Mouse (Mus musculus) intestine, embryonic 16.5 days (tissue): ENCODE measurements around the gene Mindy4b-ps. TPM values are rescaled to one million over a fixed set of nuclear protein-coding genes. Genes with fewer than 3 reads are reported as not detected.

Source experiments
- ATAC-seq: fragments of 200-750 bp; cut with Nextera tagmentation; 2 replicates; pipeline ENCODE4 v1.8.0; 2017; ENCODE audit warnings: moderate TSS enrichment, moderate library complexity
- H3K27ac ChIP-seq: fragments of 300-500 bp; sonication (generic); 2 replicates; pipeline ENCODE4 v1.5.1; 2014; ENCODE audit warnings: mild to moderate bottlenecking, low read length
- H3K27me3 ChIP-seq: fragments of 300-500 bp; sonication (generic); replicated peaks from 2 replicates; pipeline ENCODE4 v1.6.1; 2014; ENCODE audit warnings: low read length, control low read depth, mixed read lengths; ENCODE audit not compliant: control insufficient read depth, insufficient read depth
- H3K36me3 ChIP-seq: fragments of 300-500 bp; sonication (generic); 2 replicates; pipeline ENCODE4 v1.6.1; 2014; ENCODE audit warnings: low read length, control low read depth; ENCODE audit not compliant: control insufficient read depth, insufficient read depth
- H3K4me1 ChIP-seq: fragments of 300-500 bp; sonication (generic); 2 replicates; pipeline ENCODE4 v1.6.1; 2014; ENCODE audit warnings: low read length, control low read depth, mixed read lengths; ENCODE audit not compliant: control insufficient read depth, insufficient read depth
- H3K4me2 ChIP-seq: fragments of 300-500 bp; sonication (generic); 2 replicates; pipeline ENCODE4 v1.6.1; 2014; ENCODE audit warnings: low read depth, low read length, control low read depth
- H3K4me3 ChIP-seq: fragments of 300-500 bp; sonication (generic); 2 replicates; pipeline ENCODE4 v1.5.1; 2014; ENCODE audit warnings: mild to moderate bottlenecking, low read length
- H3K9ac ChIP-seq: fragments of 300-500 bp; sonication (generic); 2 replicates; pipeline ENCODE4 v1.6.1; 2014; ENCODE audit warnings: low read depth, low read length
- H3K9me3 ChIP-seq: fragments of 300-500 bp; sonication (generic); 2 replicates; pipeline ENCODE4 v1.6.1; 2016; ENCODE audit warnings: low read length, control low read depth; ENCODE audit not compliant: control insufficient read depth
- WGBS: fragments of 180-500 bp; shearing (Covaris S2); extraction: QIAGEN DNeasy Blood & Tissue Kit; methylation state at CpG from one replicate; pipeline ENCODE4 v1.1.7; 2014; 5-methylcytosine and 5-hydroxymethylcytosine counted together
- polyA plus RNA-seq: library from polyadenylated mRNA; unstranded; fragments of >200 nt; fragmentation: Nextera tagmentation; extraction: Ambion mirVana; gene quantifications from 2 replicates; pipeline ENCODE4 v1.2.1, GENCODE M21; 2015

Gene Mindy4b-ps
- polyA plus RNA-seq, 1 experiment from 2014 or later, result not detected

DNA sequence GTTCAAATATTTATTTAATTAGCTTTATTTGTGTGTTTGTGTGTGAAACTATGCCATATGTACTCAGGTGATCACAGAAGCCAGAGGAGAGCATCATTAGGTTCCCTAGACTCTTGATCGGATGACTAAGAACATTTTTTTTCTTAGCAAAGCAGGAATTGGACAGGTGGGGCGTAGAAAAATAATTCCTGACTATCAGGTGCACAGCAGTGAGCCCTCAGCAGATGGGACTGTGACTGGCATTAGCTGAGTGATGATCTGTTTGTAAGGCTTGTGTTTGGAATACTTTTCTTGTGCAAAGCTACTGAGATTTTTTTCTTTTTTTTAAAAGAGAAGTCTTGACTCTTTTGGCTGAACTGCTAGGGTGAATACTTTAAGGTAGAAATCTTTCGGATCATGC lies 67.8 kb downstream of the Mindy4b-ps start:
- H3K36me3 ChIP-seq, result no peaks in the 10 kb centered on the region
- H3K9me3 ChIP-seq, result no peaks in the 10 kb centered on the region
- H3K27me3 ChIP-seq, result no peaks in the 10 kb centered on the region
- no peak overlapping the region for H3K9ac ChIP-seq
- no peak overlapping the region for H3K27ac ChIP-seq
- WGBS, result 84% methylated on average over 3 of the region's 3 CpGs
- no peaks in the 10 kb centered on the region for H3K4me1 ChIP-seq
- no peak overlapping the region for H3K4me2 ChIP-seq
- no peak overlapping the region for H3K4me3 ChIP-seq
- no peak for ATAC-seq

DNA sequence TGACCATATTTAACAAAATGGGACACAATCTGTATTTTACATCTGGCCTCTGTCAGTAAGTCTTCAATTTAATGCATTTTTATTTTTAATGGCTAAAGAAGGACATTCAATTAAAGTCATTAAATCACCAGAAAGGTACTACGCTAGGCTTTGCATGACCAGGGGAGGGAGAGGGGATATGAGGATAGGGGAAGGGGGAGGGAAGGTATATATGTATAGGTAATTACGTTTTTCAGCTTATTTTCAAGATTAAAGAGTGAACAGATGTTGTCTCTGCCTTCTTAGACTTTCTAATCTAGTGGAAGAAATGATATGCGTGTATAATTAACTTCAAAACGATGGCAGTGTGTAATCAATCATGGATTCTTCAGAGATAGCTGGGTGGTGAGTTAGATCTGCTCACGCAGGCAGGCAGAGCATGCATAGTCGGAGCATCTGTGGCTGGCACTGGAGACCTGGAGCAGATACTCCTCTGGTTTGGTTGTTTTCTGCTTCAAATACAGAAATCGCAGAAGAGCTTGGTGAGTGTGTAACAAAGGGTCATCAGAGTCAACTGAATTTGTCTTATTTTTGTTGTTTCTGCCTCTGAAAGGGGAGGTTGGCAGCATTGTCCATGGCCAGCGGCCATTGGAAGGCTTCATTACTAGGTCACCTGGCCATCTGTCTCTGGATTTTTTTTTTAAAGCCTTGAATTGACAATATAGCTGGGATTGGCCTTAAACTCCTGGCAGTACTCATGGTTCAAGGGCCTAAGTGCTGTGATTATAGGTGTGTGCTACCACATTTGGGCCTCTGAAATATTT lies 70.1 kb downstream of the Mindy4b-ps start:
- no peaks in the 10 kb centered on the region for H3K27me3 ChIP-seq
- H3K4me3 ChIP-seq, result no peak overlapping the region
- no peak overlapping the region for H3K27ac ChIP-seq
- H3K36me3 ChIP-seq, result no peaks in the 10 kb centered on the region
- H3K9me3 ChIP-seq, result no peaks in the 10 kb centered on the region
- no peak for ATAC-seq
- no peak overlapping the region for H3K9ac ChIP-seq
- H3K4me2 ChIP-seq, result no peak overlapping the region
- no peaks in the 10 kb centered on the region for H3K4me1 ChIP-seq
- WGBS, result 70% methylated on average over 8 of the region's 8 CpGs

DNA sequence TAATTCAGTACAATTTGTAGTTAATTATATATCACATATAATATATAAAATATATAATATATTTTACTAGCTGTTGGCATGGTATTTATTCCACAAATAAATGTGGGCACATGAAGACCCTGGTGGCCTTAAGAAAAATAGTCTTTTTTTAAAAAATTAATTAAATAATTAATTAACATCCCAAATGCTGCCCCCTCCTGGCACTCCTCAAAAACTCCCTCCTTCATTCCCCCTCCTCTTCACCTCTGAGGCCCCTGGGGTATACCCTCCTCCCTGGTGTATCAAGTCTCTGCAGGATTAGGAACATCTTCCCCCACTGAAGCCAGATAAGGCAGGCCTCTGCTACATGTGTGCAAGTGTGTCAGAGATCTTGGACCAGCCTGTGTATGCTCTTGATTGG lies 73.4 kb downstream of the Mindy4b-ps start:
- no peak overlapping the region for H3K27ac ChIP-seq
- H3K4me1 ChIP-seq, result no peaks in the 10 kb centered on the region
- no peak overlapping the region for H3K9ac ChIP-seq
- no peak overlapping the region for H3K4me3 ChIP-seq
- H3K27me3 ChIP-seq, result no peaks in the 10 kb centered on the region
- no peak for ATAC-seq
- no peak overlapping the region for H3K4me2 ChIP-seq
- H3K9me3 ChIP-seq, result no peaks in the 10 kb centered on the region
- H3K36me3 ChIP-seq, result no peaks in the 10 kb centered on the region

DNA sequence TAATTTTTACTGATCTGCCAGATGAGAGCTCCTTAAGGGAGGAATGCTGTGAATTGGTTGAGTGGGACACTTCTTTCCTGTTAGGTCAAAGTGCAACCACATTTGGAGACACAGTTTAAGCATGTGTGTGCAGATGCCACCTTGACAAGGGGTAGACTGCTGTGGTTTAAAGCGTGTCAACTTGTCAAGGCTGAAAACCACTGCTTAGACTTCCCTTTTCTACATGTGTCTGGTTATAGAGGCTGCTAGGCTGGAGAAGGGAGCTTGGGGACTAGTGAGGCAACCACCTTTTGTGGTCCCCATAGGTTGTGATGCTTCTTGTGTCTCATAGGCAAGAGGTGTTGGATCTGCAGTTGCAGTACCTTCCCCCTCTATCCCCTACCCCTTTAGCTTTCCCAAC lies 74.2 kb downstream of the Mindy4b-ps start:
- H3K4me1 ChIP-seq, result no peaks in the 10 kb centered on the region
- no peak for ATAC-seq
- no peak overlapping the region for H3K4me3 ChIP-seq
- H3K4me2 ChIP-seq, result no peak overlapping the region
- H3K9ac ChIP-seq, result no peak overlapping the region
- WGBS, result 81% methylated on average over 1 of the region's 1 CpGs
- no peaks in the 10 kb centered on the region for H3K36me3 ChIP-seq
- no peak overlapping the region for H3K27ac ChIP-seq
- no peaks in the 10 kb centered on the region for H3K27me3 ChIP-seq
- no peaks in the 10 kb centered on the region for H3K9me3 ChIP-seq

DNA sequence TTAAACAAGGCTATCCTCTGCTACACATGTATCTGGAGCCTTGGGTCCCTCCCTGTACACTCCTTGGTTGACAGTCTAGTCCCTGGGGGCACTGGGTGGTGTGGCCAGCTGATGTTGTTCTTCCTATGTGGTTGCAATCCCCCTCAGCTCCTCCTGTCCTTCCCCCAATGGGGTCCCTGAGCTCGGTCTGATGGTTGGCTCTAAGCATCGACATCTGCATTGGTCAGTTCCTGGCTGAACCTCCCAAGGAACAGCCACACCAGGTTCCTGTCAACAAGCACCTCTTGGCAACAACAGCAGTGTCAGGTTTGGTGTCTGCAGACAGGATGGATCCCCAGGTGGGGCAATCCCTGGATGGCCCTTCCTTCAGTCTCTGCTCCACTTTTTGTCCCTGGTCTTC lies 82.6 kb downstream of the Mindy4b-ps start:
- Histone ChIP-seq H3K4me3 (no peak overlapping the region), H3K36me3 (no peaks in the 10 kb centered on the region), H3K27ac (no peak overlapping the region), H3K9me3 (no peaks in the 10 kb centered on the region), H3K4me1 (no peaks in the 10 kb centered on the region), H3K9ac (no peak overlapping the region), H3K27me3 (no peaks in the 10 kb centered on the region), H3K4me2 (no peak overlapping the region)
- no peak for ATAC-seq
- WGBS, result 70% methylated on average over 2 of the region's 2 CpGs

Other genes starting within 250 kb of the Mindy4b-ps start
- gene Selenot, start 245.7 kb downstream of the Mindy4b-ps start, polyA plus RNA-seq, result 20.5 and 20.8 TPM in 2 replicates
- not detected in 2 replicates for gene Erich6, start 185.1 kb downstream of the Mindy4b-ps start, polyA plus RNA-seq
- 1.9 and 3.9 TPM in 2 replicates for gene Siah2, start 129.9 kb downstream of the Mindy4b-ps start, polyA plus RNA-seq
- not detected in 2 replicates for gene Clrn1, start 63.0 kb upstream of the Mindy4b-ps start, polyA plus RNA-seq
- 0.65 and 0.69 TPM in 2 replicates for gene Med12l, start 183.5 kb upstream of the Mindy4b-ps start, polyA plus RNA-seq